Mouse (Mus musculus) megakaryocyte, adult 5-6 weeks (primary cell): ENCODE data around the gene Cd8a. TPM values are rescaled to one million over a fixed set of nuclear protein-coding genes. Genes with fewer than 3 reads are reported as not detected.
"Not testable (repeated sequence)": the region's sequence is repeated elsewhere in the genome, so short reads cannot be mapped to it uniquely, and the experiment has no call there.

Experiments
- ATAC-seq: 2 replicates; pipeline ENCODE4 v1.8.0; 2016; ENCODE audit warnings: mild to moderate bottlenecking, inconsistent platforms; ENCODE audit not compliant: poor library complexity, severe bottlenecking
- total RNA-seq, 2 experiments: library from RNA; stranded (forward) in 1 of 2; stranded (reverse) in 1 of 2; fragments of 153-499, 151-499 nt in 1 of 2; fragments of 221-1000, 200-1000 nt in 1 of 2; gene quantifications; 2 replicates each; pipeline versions ENCODE4 v1.2.3 to v1.2.4; 2015 to 2017

Gene Cd8a
- 0.46 TPM in 1 of 2 replicates, not detected in the other for total RNA-seq (2015)
- 0.08 and 0.22 TPM in 2 replicates for total RNA-seq (2017)

GRCm38 (mm10) chr6:71373249-71373775 lies at the start of gene Cd8a:
Gene Cd8a, plus strand, starts transcription at chr6:71373427.
- no peak for ATAC-seq

GRCm38 (mm10) chr6:71324816-71325215 lies 48.4 kb upstream of the Cd8a start:
- ATAC-seq, result no peak

GRCm38 (mm10) chr6:71329881-71330280 lies 43.3 kb upstream of the Cd8a start:
- ATAC-seq, result no peak

GRCm38 (mm10) chr6:71330486-71330885 lies 42.7 kb upstream of the Cd8a start:
- ATAC-seq, result no peak

GRCm38 (mm10) chr6:71331491-71331890 lies 41.7 kb upstream of the Cd8a start:
- not testable (repeated sequence) for ATAC-seq

- ATAC-seq, result no peak
These were observed 40.8 kb upstream of the Cd8a start for GRCm38 (mm10) chr6:71332236-71332965.

GRCm38 (mm10) chr6:71333031-71333430 lies 40.2 kb upstream of the Cd8a start:
- ATAC-seq, result no peak

- ATAC-seq, result no peak
These were observed 39.5 kb upstream of the Cd8a start for GRCm38 (mm10) chr6:71333578-71334273.

GRCm38 (mm10) chr6:71337666-71338065 lies 35.6 kb upstream of the Cd8a start:
- no peak for ATAC-seq

GRCm38 (mm10) chr6:71338941-71339340 lies 34.3 kb upstream of the Cd8a start:
- no peak for ATAC-seq

GRCm38 (mm10) chr6:71339351-71339750 lies 33.9 kb upstream of the Cd8a start:
- ATAC-seq, result no peak

GRCm38 (mm10) chr6:71341179-71341578 lies 32.0 kb upstream of the Cd8a start:
- ATAC-seq, result no peak

GRCm38 (mm10) chr6:71348006-71348405 lies 25.2 kb upstream of the Cd8a start:
- no peak for ATAC-seq

- ATAC-seq, result no peak
These were observed 22.0 kb upstream of the Cd8a start for GRCm38 (mm10) chr6:71351201-71351600.

GRCm38 (mm10) chr6:71352201-71352600 lies 21.0 kb upstream of the Cd8a start:
- no peak for ATAC-seq

GRCm38 (mm10) chr6:71352866-71353427 lies 20.3 kb upstream of the Cd8a start:
- no peak for ATAC-seq

GRCm38 (mm10) chr6:71353722-71354121 lies 19.5 kb upstream of the Cd8a start:
- ATAC-seq, result no peak

- no peak for ATAC-seq
These were observed 15.7 kb upstream of the Cd8a start for GRCm38 (mm10) chr6:71357493-71357892.

- no peak for ATAC-seq
These were observed 13.0 kb upstream of the Cd8a start for GRCm38 (mm10) chr6:71360221-71360620.

- no peak for ATAC-seq
These were observed 12.5 kb upstream of the Cd8a start for GRCm38 (mm10) chr6:71360751-71361150.

- ATAC-seq, result no peak
These were observed 12.0 kb upstream of the Cd8a start for GRCm38 (mm10) chr6:71361156-71361670.
